Mouse (Mus musculus) limb, embryonic 13.5 days (tissue): ENCODE measurements around the gene Myg1. TPM values are rescaled to one million over a fixed set of nuclear protein-coding genes. Genes with fewer than 3 reads are reported as not detected.

Source experiments
- ATAC-seq: fragments of 200-750 bp; cut with Nextera tagmentation; 2 replicates; pipeline ENCODE4 v1.8.0; 2017; ENCODE audit warnings: low read depth, moderate number of reproducible peaks, moderate TSS enrichment; ENCODE audit not compliant: low FRiP score
- H3K27ac ChIP-seq: fragments of 300-500 bp; sonication (generic); 2 replicates; pipeline ENCODE4 v1.5.1; 2015; ENCODE audit warnings: inconsistent platforms, mild to moderate bottlenecking, moderate library complexity
- H3K27me3 ChIP-seq: fragments of 300-500 bp; sonication (generic); 2 replicates; pipeline ENCODE4 v1.6.1; 2015; ENCODE audit warnings: mild to moderate bottlenecking, inconsistent platforms
- H3K36me3 ChIP-seq: fragments of 300-500 bp; sonication (generic); 2 replicates; pipeline ENCODE4 v1.6.1; 2015; ENCODE audit warnings: inconsistent platforms, mild to moderate bottlenecking, moderate library complexity
- H3K4me1 ChIP-seq: fragments of 300-500 bp; sonication (generic); 2 replicates; pipeline ENCODE4 v1.6.1; 2015; ENCODE audit warnings: inconsistent platforms
- H3K4me2 ChIP-seq: fragments of 300-500 bp; sonication (generic); replicated peaks from 2 replicates; pipeline ENCODE4 v1.6.1; 2015; ENCODE audit warnings: inconsistent platforms, mild to moderate bottlenecking, moderate library complexity
- H3K4me3 ChIP-seq: fragments of 300-500 bp; sonication (generic); 2 replicates; pipeline ENCODE4 v1.5.1; 2015; ENCODE audit warnings: moderate library complexity, mild to moderate bottlenecking, inconsistent platforms
- H3K9ac ChIP-seq: fragments of 300-500 bp; sonication (generic); 2 replicates; pipeline ENCODE4 v1.6.1; 2015; ENCODE audit warnings: mild to moderate bottlenecking, inconsistent platforms
- H3K9me3 ChIP-seq: fragments of 300-500 bp; sonication (generic); 2 replicates; pipeline ENCODE4 v1.6.1; 2016; ENCODE audit warnings: inconsistent platforms
- WGBS: fragments of 180-500 bp; shearing (Covaris S2); methylation state at CpG from one replicate; pipeline ENCODE4 v1.1.7; 2015; 5-methylcytosine and 5-hydroxymethylcytosine counted together
- polyA plus RNA-seq: library from polyadenylated mRNA; unstranded; fragments of >200 nt; fragmentation: Nextera tagmentation; extraction: Ambion mirVana; gene quantifications from 2 replicates; pipeline ENCODE4 v1.2.1, GENCODE M21; 2015

Gene Myg1
- polyA plus RNA-seq = 110 and 116 TPM in 2 replicates

DNA sequence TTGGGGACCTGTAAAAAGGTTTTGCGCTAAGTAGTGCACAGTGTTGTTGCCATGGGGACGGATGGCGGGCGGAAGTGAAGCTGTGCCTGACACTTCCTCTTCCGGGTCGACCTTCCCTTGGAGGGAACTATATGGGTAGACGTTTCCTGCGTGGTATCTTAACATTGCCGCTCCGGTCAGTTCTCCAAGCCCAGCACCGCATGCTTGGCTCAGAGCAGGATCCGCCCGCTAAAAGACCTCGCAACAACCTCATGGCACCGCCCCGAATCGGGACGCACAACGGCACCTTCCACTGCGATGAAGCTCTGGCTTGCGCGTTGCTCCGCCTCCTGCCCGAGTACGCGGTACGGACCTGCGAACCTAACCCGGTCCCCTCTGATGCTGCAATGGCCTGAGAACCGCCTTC is at the start of gene Myg1:
Gene Myg1, plus strand, starts transcription at position 100 of the 406 bp plus-strand sequence.
- Histone ChIP-seq H3K9ac (peak within 1 kb of the TSS; percentile 79), H3K4me2 (peak within 1 kb of the TSS; percentile 94), H3K36me3 (peaks cover 66% of the 10 kb centered on the region), H3K27me3 (no peaks in the 10 kb centered on the region), H3K9me3 (no peaks in the 10 kb centered on the region), H3K27ac (peak within 1 kb of the TSS; percentile 77; the same call in 1 of the 2 replicates), H3K4me1 (peaks cover 27% of the 10 kb centered on the region), H3K4me3 (peak within 1 kb of the TSS; percentile 80)
- WGBS = under 1% methylated on average over 30 of the region's 30 CpGs
- peak; percentile 93 for ATAC-seq

DNA sequence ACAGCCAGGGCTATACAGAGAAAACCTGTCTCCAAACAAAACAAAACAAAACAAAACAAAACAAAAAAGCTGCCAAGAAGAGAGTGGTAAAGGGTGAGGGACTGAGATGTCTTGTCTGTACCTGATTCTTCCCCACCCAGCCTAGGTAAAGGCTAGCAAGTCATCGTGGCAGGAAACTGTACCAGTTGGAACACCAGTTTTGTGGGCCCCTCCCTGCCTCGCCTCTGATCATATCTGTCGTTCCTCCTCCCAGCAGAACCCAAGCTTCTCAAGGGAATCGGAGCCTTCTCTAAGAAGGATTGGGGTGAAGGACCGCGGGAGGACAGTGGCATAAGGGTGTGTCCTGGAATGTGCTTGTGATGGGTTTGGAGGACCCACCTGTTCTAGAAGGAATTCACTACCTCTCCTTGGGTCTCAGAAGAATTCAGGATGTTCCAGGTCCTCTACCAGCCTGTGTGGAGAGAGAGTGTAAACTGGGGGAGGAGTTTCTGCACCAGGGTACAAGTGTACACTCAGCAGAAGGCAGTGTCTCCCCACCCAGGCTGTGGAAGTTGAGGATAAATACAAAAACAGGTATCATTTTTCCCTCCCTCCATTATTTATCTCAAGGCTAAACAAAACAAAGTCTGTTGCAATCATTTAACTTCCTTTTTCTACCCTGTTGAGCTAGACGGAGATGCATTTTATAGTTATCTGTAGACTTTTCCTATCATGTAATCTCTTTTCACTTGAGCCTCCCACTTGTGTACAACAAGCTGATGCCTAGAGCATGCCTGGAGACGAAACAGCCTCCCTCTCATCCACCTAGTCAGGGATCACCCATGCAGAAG is 48.8 kb upstream of the Myg1 start:
- Histone ChIP-seq H3K36me3 (peaks cover 24% of the 10 kb centered on the region), H3K27me3 (no peaks in the 10 kb centered on the region), H3K9ac (no peak overlapping the region), H3K4me3 (no peak overlapping the region), H3K9me3 (no peaks in the 10 kb centered on the region), H3K27ac (no peak overlapping the region), H3K4me2 (no peak overlapping the region), H3K4me1 (peaks cover 21% of the 10 kb centered on the region)
- no peak for ATAC-seq
- WGBS = 84% methylated on average over 8 of the region's 8 CpGs

DNA sequence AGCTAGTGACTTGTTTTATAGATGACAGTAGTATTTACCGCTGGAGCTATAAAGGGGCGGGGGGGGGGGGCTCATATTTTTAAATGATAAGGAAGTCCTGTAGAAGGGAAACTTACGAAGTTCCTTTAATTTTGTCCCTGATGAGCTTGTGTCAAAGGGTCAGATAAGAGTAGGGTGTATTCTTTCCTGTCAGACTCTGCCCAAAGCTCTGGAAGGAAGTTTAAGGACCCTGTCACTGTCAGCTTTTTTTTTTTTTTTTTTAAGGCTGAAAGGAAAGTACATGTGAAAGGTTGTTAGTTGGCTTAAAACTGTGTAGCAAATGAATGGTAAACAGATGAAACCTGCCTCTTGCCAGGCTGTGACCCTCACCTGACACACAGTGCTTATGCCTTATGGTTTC is 47.9 kb upstream of the Myg1 start:
- 75% methylated on average over 3 of the region's 3 CpGs for WGBS
- no peak for ATAC-seq

GRCm38 (mm10) chr15:102287395-102287794 is 44.1 kb upstream of the Myg1 start:
- ATAC-seq = no peak
- no peak overlapping the region for H3K9ac ChIP-seq
- no peak overlapping the region for H3K4me2 ChIP-seq
- H3K4me3 ChIP-seq = no peak overlapping the region
- H3K36me3 ChIP-seq = peaks cover 4% of the 10 kb centered on the region
- H3K27ac ChIP-seq = no peak overlapping the region
- H3K4me1 ChIP-seq = no peaks in the 10 kb centered on the region
- no peaks in the 10 kb centered on the region for H3K9me3 ChIP-seq
- H3K27me3 ChIP-seq = no peaks in the 10 kb centered on the region

More for the DNA sequence above, 47.9 kb upstream of the Myg1 start:
- no peak overlapping the region for H3K4me2 ChIP-seq
- no peak overlapping the region for H3K4me3 ChIP-seq
- no peak overlapping the region for H3K27ac ChIP-seq
- H3K9me3 ChIP-seq = no peaks in the 10 kb centered on the region
- no peaks in the 10 kb centered on the region for H3K27me3 ChIP-seq
- peaks cover 24% of the 10 kb centered on the region for H3K36me3 ChIP-seq
- H3K9ac ChIP-seq = no peak overlapping the region; the same call in 1 of the 2 replicates
- peaks cover 20% of the 10 kb centered on the region for H3K4me1 ChIP-seq

- no peak within 1 kb of the TSS for H3K27ac ChIP-seq
- peak within 1 kb of the TSS; percentile 89 for H3K4me2 ChIP-seq
- peak; percentile 99 for ATAC-seq
- H3K4me1 ChIP-seq = peaks cover 6% of the 10 kb centered on the region
- 8% methylated on average over 25 of the region's 25 CpGs for WGBS
- H3K27me3 ChIP-seq = no peaks in the 10 kb centered on the region
- peaks cover 27% of the 10 kb centered on the region for H3K36me3 ChIP-seq
- no peaks in the 10 kb centered on the region for H3K9me3 ChIP-seq
- H3K4me3 ChIP-seq = peak within 1 kb of the TSS; percentile 71
- peak within 1 kb of the TSS; percentile 68 for H3K9ac ChIP-seq
These were observed 35.7 kb upstream of the Myg1 start, which contains the start of gene Espl1 for GRCm38 (mm10) chr15:102295633-102296367. Gene Espl1 (plus strand): TSS chr15:102296266.

DNA sequence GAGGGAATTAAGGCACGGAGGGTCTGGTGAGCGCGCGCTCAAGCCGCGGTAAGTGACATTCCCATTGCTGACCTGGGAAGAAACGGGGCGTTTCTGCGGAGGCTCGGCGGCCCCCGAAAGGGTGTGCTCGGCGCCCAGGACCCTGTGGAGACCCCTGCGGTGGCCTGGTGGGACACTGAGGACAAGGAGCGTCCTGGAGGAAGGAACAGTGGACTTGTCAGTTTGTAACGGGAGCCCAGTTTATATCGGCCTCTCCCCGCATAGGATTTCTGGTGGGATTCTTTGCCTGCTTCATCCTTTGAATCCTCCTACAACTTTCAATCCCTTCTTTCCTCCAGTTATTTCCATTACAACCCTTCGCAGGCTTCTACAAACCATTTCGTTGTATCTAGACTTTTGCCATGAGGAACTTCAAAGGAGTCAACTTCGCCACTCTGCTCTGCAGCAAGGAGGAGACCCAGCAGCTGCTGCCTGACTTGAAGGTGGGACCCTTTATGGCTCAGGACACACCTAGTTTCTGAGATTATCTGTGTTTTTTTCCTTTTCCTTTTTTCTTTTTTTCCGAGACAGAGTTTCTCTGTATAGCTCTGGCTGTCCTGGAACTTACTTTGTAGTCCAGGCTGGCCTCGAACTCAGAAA is 35.0 kb upstream of the Myg1 start:
- 4% methylated on average over 24 of the region's 24 CpGs for WGBS

DNA sequence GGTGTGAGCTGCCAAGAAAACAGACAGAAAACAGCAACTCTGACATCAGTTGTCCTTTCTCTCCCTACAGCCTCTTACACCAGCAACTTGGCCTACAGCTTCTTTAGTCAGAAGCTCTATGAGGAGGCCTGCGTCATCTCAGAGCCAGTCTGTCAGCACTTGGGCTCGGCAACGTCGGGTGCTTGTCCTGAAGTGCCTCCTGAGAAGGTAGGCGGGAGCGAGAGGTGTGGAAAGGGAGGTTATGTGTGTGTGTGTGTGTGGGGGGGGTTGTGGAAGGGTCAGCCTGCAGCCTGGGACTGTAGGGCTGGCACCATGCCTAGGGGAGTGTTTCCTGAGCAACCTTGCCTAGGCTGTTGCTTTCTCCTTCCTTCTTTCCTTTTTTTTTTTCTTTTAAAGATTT is 29.0 kb upstream of the Myg1 start:
- Histone ChIP-seq H3K4me1 (no peaks in the 10 kb centered on the region), H3K4me2 (no peak overlapping the region), H3K4me3 (no peak overlapping the region), H3K27ac (no peak overlapping the region), H3K36me3 (peaks cover 84% of the 10 kb centered on the region), H3K9me3 (no peaks in the 10 kb centered on the region), H3K9ac (no peak overlapping the region), H3K27me3 (no peaks in the 10 kb centered on the region)
- no peak for ATAC-seq
- WGBS = 85% methylated on average over 6 of the region's 6 CpGs

More for the DNA sequence above, 35.0 kb upstream of the Myg1 start:
- Histone ChIP-seq H3K9me3 (no peaks in the 10 kb centered on the region), H3K9ac (peak overlapping the region; percentile 68), H3K4me2 (peak overlapping the region; percentile 89), H3K36me3 (peaks cover 34% of the 10 kb centered on the region), H3K27me3 (no peaks in the 10 kb centered on the region), H3K4me1 (peaks cover 6% of the 10 kb centered on the region), H3K4me3 (peak overlapping the region; percentile 71), H3K27ac (no peak overlapping the region)
- ATAC-seq = peak; percentile 26; the same call in 1 of the 2 replicates

- Histone ChIP-seq H3K27me3 (no peaks in the 10 kb centered on the region), H3K4me3 (no peak overlapping the region), H3K27ac (no peak overlapping the region), H3K36me3 (peaks cover 91% of the 10 kb centered on the region), H3K9me3 (no peaks in the 10 kb centered on the region), H3K9ac (no peak overlapping the region), H3K4me2 (no peak overlapping the region), H3K4me1 (no peaks in the 10 kb centered on the region)
- 81% methylated on average over 9 of the region's 9 CpGs for WGBS
- no peak for ATAC-seq
These were observed 22.8 kb upstream of the Myg1 start for GRCm38 (mm10) chr15:102308717-102309116.

- H3K4me1 ChIP-seq = no peaks in the 10 kb centered on the region
- H3K4me3 ChIP-seq = no peak overlapping the region
- H3K27me3 ChIP-seq = no peaks in the 10 kb centered on the region
- peaks cover 90% of the 10 kb centered on the region for H3K36me3 ChIP-seq
- no peak overlapping the region for H3K4me2 ChIP-seq
- ATAC-seq = no peak
- 79% methylated on average over 10 of the region's 10 CpGs for WGBS
- H3K9me3 ChIP-seq = no peaks in the 10 kb centered on the region
- no peak overlapping the region for H3K9ac ChIP-seq
- H3K27ac ChIP-seq = no peak overlapping the region
These were observed 21.2 kb upstream of the Myg1 start for GRCm38 (mm10) chr15:102310074-102310845.

GRCm38 (mm10) chr15:102311489-102311888 is 20.0 kb upstream of the Myg1 start:
- no peak for ATAC-seq
- Histone ChIP-seq H3K4me3 (no peak overlapping the region), H3K4me1 (no peaks in the 10 kb centered on the region), H3K27ac (no peak overlapping the region), H3K4me2 (no peak overlapping the region), H3K36me3 (peaks cover 90% of the 10 kb centered on the region), H3K9me3 (no peaks in the 10 kb centered on the region), H3K9ac (no peak overlapping the region), H3K27me3 (no peaks in the 10 kb centered on the region)

DNA sequence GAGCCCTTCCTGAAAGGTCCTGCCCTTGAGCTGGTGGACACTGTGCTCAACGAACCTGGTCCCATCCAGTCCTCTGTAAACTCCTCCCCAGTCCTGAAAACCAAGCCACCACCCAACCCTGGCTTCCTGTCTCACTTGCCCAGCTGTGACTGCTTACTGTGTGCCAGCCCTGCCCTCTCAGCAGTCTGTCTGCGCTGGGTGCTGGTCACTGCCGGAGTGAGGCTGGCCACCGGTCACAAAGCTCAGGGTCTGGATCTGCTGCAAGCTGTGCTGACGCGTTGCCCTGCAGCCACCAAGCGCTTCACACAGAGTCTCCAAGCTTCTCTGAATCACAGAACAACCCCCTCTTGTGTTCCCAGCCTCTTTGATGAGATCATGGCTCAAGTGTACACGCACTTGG is 16.2 kb upstream of the Myg1 start:
- Histone ChIP-seq H3K36me3 (peaks cover 87% of the 10 kb centered on the region), H3K9me3 (no peaks in the 10 kb centered on the region), H3K4me2 (no peak overlapping the region), H3K4me1 (no peaks in the 10 kb centered on the region), H3K9ac (peak overlapping the region; percentile 35; the same call in 1 of the 2 replicates), H3K4me3 (no peak overlapping the region), H3K27me3 (no peaks in the 10 kb centered on the region), H3K27ac (no peak overlapping the region)
- ATAC-seq = no peak
- 85% methylated on average over 8 of the region's 8 CpGs for WGBS
